Mouse (Mus musculus) urinary bladder, postnatal 10 days (tissue): Measurements from ENCODE around the gene Cep44.

Source experiments
- DNase-seq: peaks from one replicate; pipeline ENCODE4 v3.0.0; 2022; ENCODE audit warnings: low spot score

The Cep44 gene

GRCm38 (mm10) chr8:56486006-56486405, 64.8 kb downstream of the Cep44 start:
- no peak for DNase-seq
